Mouse (Mus musculus): Measurements from ENCODE around the gene C1qtnf9.
A peak's percentile ranks its signal among the peaks of the same experiment; 100 is the strongest.

DNA sequence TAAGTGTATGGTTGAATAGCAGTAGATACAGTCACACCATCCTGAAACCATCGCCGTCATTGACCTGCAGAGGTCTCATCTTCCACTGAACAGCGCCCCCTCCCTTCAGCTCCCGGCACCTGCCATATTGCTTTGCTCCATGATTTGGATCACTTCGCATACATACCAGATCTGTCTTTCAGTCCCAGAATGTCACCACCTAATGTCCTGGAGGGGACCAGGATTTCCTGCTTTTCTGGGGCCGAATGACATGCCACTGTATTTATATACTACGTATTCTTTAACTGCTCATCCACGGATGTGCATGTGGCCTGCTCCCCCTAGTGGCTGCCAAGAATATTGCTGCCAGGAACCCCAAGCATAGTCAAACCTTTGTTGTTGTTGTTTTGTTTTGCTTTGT lies 3.1 kb downstream of the C1qtnf9 start:
- peak; percentile 86 for TF ChIP-seq CTCF (IDR thresholded peaks at IDR 0.05; ENCODE audit: borderline replicate concordance, insufficient read depth, low read depth, low read length)
- TF ChIP-seq POLR2A (IDR thresholded peaks at IDR 0.05; ENCODE audit: borderline replicate concordance, insufficient read depth, low read length): no peak

Data from cerebellum, adult 2 months (tissue).